Mouse (Mus musculus): Measurements from ENCODE around the gene Ssna1. TPM values are rescaled to one million over a fixed set of nuclear protein-coding genes. Genes with fewer than 3 reads are reported as not detected.
A peak's percentile ranks its signal among the peaks of the same experiment; 100 is the strongest.

Ssna1 gene
- polyA plus RNA-seq, 1 experiment from 2014 or later = 248 TPM

GRCm38 (mm10) chr2:25226864-25227263 is 45.4 kb downstream of the Ssna1 start:
- Histone ChIP-seq H3K9me3 (ENCODE audit: control insufficient read depth, low read length) (no peaks in the 10 kb centered on the region), H3K27me3 (ENCODE audit: control insufficient read depth, insufficient read depth, low read length) (no peaks in the 10 kb centered on the region), H3K4me2 (replicated peaks; ENCODE audit: low read depth, low read length) (no peak overlapping the region), H3K27ac (ENCODE audit: low read depth, low read length) (no peak overlapping the region), H3K4me3 (ENCODE audit: low read depth, low read length) (no peak overlapping the region), H3K4me1 (replicated peaks; ENCODE audit: control insufficient read depth, insufficient read depth, low read length) (peaks cover 5% of the 10 kb centered on the region; the same call in 1 of the 2 replicates), H3K9ac (ENCODE audit: low read depth, low read length) (no peak overlapping the region), H3K36me3 (ENCODE audit: control insufficient read depth, insufficient read depth, low read length) (no peaks in the 10 kb centered on the region)
- no peak for DNase-seq (ENCODE audit: low spot score)
- 79% methylated on average over 5 of the region's 5 CpGs for WGBS
- no peak for ATAC-seq (ENCODE audit: low FRiP score)

DNA sequence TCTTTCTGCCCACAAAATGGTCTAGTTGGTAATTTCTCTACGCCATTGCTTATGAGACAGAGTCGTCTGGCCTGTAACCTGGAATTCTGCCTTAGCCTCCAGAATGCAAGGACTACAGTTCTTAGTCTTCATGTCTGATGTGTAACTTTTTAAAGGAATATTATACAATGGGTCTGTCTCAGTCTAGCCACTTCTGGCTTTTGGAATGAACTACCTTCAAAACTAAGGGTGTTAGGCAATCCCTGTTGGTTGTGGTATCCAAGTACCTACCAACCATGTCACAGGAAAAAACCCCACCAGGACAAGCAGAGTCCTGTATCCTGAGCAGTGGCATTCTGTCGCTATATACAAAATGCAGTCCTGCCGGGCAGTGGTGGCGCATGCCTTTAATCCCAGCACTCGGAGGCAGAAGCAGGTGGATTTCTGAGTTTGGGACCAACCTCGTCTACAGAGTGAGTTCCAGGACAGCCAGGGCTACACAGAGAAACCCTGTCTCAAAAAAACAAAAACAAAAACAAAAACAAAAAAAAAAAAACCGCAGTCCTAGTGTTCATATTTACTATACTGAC is 46.3 kb downstream of the Ssna1 start:
- H3K4me1 ChIP-seq (replicated peaks; ENCODE audit: control insufficient read depth, insufficient read depth, low read length) = peaks cover 5% of the 10 kb centered on the region; the same call in 1 of the 2 replicates
- H3K4me3 ChIP-seq (ENCODE audit: low read depth, low read length) = peak overlapping the region; percentile 37; the same call in 1 of the 2 replicates
- H3K4me2 ChIP-seq (replicated peaks; ENCODE audit: low read depth, low read length) = peak overlapping the region; percentile 33; the same call in 1 of the 2 replicates
- H3K36me3 ChIP-seq (ENCODE audit: control insufficient read depth, insufficient read depth, low read length) = no peaks in the 10 kb centered on the region
- DNase-seq (ENCODE audit: low spot score) (no peak), ATAC-seq (ENCODE audit: low FRiP score) (no peak)
- H3K27me3 ChIP-seq (ENCODE audit: control insufficient read depth, insufficient read depth, low read length) = no peaks in the 10 kb centered on the region
- peak overlapping the region; percentile 54; the same call in 1 of the 2 replicates for H3K9ac ChIP-seq (ENCODE audit: low read depth, low read length)
- H3K27ac ChIP-seq (ENCODE audit: low read depth, low read length) = peak overlapping the region; percentile 94
- H3K9me3 ChIP-seq (ENCODE audit: control insufficient read depth, low read length) = no peaks in the 10 kb centered on the region
- 81% methylated on average over 8 of the region's 8 CpGs for WGBS

DNA sequence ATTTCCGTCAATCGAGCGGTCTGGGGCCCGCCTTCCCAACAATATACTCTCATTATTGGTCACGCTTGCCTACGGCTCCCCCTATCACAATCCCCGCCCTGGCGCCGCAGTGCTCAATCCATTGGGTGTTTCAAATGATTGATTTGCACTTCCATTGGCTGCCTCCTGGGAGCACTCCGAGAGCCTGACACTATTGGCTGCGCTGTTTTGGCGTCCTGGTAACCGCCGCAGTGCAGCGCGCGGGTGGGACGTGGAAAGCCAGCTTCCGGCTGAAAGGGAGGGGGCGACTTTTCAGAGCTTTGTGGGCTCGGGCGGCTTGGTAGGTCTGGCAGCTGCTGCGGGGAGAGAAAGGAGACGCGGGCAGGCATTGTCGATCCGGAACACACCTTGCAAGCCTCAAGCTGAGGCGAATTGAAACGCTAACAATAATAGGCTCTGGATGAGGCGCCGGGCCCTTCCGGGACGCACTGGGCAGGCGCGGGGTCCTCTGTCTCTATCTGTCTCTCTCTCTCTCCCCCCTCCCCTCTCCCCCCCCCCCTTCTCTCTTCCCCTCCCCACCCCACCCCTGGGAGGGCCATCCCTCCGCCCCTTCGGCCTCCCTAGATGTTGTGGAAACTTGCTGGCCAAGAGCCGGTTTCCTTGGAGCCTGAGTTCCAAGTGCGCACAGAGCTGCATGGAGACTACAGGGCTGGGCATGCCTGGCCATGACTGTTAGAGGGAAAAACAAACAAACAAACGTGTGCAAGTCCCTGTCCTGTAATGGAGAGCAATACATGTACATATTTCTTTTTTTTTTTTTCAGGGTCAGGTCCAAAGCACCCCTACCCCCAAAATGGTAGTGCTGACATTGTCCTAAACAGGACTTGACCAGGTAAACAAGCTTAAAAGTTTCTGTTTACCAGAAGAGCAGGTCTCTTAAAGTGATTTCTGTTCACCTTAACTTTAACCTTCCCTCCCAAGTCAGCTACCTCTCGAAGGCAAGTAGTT is 47.2 kb downstream of the Ssna1 start:
- H3K9me3 ChIP-seq (ENCODE audit: control insufficient read depth, low read length) = no peaks in the 10 kb centered on the region
- peak overlapping the region; percentile 94 for H3K27ac ChIP-seq (ENCODE audit: low read depth, low read length)
- no peaks in the 10 kb centered on the region for H3K27me3 ChIP-seq (ENCODE audit: control insufficient read depth, insufficient read depth, low read length)
- ATAC-seq (ENCODE audit: low FRiP score) = peak; percentile 97
- 2% methylated on average over 39 of the region's 41 CpGs for WGBS
- H3K9ac ChIP-seq (ENCODE audit: low read depth, low read length) = peak overlapping the region; percentile 54
- H3K4me2 ChIP-seq (replicated peaks; ENCODE audit: low read depth, low read length) = peak overlapping the region; percentile 33
- peak; percentile 97 for DNase-seq (ENCODE audit: low spot score)
- H3K4me1 ChIP-seq (replicated peaks; ENCODE audit: control insufficient read depth, insufficient read depth, low read length) = peaks cover 5% of the 10 kb centered on the region; the same call in 1 of the 2 replicates
- peak overlapping the region; percentile 85 for H3K4me3 ChIP-seq (ENCODE audit: low read depth, low read length)
- H3K36me3 ChIP-seq (ENCODE audit: control insufficient read depth, insufficient read depth, low read length) = no peaks in the 10 kb centered on the region

DNA sequence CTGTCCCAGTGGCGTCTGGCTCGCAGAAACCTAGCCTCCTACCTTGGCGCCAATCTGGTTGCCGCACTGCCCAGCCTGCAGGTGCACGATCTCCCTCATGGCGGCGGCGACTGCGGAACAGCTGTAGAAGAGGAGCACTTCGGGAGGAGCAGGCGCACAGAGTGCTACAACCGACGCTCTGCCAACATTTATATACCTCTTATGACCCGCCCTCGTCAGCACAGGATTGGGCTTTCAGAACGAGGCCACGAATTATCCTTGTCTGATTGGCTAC is 47.8 kb downstream of the Ssna1 start, which contains the start of gene Tubb4b:
Tubb4b (minus strand) TSS at position 211 of the 274 bp plus-strand sequence.
- 0% methylated on average over 17 of the region's 17 CpGs for WGBS
- H3K36me3 ChIP-seq (ENCODE audit: control insufficient read depth, insufficient read depth, low read length) = no peaks in the 10 kb centered on the region

DNA sequence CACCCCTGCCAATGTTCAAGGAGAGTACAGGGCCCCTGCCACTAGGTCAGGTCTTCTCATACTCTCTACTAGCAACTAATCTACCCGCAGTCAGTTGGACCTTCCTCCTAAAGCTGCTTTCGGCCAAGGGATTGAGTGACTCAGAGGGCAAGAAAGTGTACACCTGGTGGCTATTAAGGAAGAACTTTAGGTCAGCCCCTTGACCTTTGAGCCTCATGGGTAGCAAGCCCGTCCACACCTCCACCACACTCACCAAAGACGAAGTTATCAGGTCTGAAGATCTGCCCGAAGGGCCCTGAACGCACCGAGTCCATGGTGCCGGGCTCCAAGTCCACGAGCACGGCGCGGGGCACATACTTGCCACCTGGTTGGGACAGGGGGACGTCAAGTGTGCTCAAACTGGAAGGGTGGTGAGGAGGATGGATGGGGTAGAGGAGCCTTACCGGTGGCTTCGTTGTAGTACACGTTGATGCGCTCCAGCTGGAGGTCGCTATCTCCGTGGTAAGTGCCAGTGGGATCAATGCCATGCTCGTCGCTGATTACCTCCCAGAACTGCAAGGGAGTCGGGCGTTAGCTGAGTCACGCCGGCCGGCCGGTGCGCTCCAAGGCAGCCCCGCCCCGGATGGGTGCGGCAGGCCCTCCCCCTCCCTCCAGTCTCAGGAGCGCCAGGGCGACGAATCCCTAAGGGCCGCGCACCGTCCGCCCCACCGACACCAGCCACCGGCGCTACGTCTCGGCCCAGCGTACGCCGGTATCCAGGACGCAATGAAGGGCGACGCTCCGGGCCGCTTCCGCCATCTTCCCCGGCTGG is 48.4 kb downstream of the Ssna1 start:
- H3K27ac ChIP-seq (ENCODE audit: low read depth, low read length) = peak overlapping the region; percentile 85
- no peaks in the 10 kb centered on the region for H3K27me3 ChIP-seq (ENCODE audit: control insufficient read depth, insufficient read depth, low read length)
- H3K9ac ChIP-seq (ENCODE audit: low read depth, low read length) = peak overlapping the region; percentile 83
- ATAC-seq (ENCODE audit: low FRiP score) (peak; percentile 39), DNase-seq (ENCODE audit: low spot score) (no peak)
- peak overlapping the region; percentile 85 for H3K4me3 ChIP-seq (ENCODE audit: low read depth, low read length)
- WGBS = 2% methylated on average over 53 of the region's 53 CpGs
- H3K4me1 ChIP-seq (replicated peaks; ENCODE audit: control insufficient read depth, insufficient read depth, low read length) = peaks cover 5% of the 10 kb centered on the region; the same call in 1 of the 2 replicates
- H3K4me2 ChIP-seq (replicated peaks; ENCODE audit: low read depth, low read length) = peak overlapping the region; percentile 92
- H3K9me3 ChIP-seq (ENCODE audit: control insufficient read depth, low read length) = no peaks in the 10 kb centered on the region
- H3K36me3 ChIP-seq (ENCODE audit: control insufficient read depth, insufficient read depth, low read length) = no peaks in the 10 kb centered on the region

More for the DNA sequence above, 47.8 kb downstream of the Ssna1 start, which contains the start of gene Tubb4b:
- Histone ChIP-seq H3K4me2 (replicated peaks; ENCODE audit: low read depth, low read length) (peak within 1 kb of the TSS; percentile 92), H3K27me3 (ENCODE audit: control insufficient read depth, insufficient read depth, low read length) (no peaks in the 10 kb centered on the region), H3K9me3 (ENCODE audit: control insufficient read depth, low read length) (no peaks in the 10 kb centered on the region), H3K27ac (ENCODE audit: low read depth, low read length) (peak within 1 kb of the TSS; percentile 94), H3K4me1 (replicated peaks; ENCODE audit: control insufficient read depth, insufficient read depth, low read length) (peaks cover 5% of the 10 kb centered on the region; the same call in 1 of the 2 replicates), H3K4me3 (ENCODE audit: low read depth, low read length) (peak within 1 kb of the TSS; percentile 85), H3K9ac (ENCODE audit: low read depth, low read length) (peak within 1 kb of the TSS; percentile 83)
- DNase-seq (ENCODE audit: low spot score) = no peak
- no peak for ATAC-seq (ENCODE audit: low FRiP score)

DNA sequence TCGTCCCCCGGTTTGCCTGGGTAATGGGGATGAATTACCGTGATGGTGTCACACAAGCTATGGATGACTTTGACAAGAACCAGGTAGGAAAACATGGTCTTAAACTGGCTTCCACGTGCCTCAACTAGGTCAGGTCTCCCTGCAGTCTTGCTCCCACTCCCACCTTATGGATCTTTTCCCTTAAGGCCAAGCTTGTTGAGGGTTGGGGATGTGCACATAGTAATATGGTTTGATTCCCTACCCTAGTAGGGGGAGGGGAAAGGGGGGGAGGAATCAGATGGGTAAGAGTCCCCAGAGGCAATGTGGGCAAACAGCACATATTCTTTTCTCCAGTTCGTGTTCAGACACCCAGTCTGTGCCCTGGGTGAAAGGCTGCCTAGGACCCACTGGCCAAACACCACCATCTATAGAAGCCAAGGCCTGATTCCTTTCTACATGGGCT is 50.9 kb downstream of the Ssna1 start:
- no peak overlapping the region for H3K4me2 ChIP-seq (replicated peaks; ENCODE audit: low read depth, low read length)
- WGBS = 80% methylated on average over 5 of the region's 5 CpGs
- no peaks in the 10 kb centered on the region for H3K9me3 ChIP-seq (ENCODE audit: control insufficient read depth, low read length)
- H3K27me3 ChIP-seq (ENCODE audit: control insufficient read depth, insufficient read depth, low read length) = no peaks in the 10 kb centered on the region
- no peak overlapping the region for H3K9ac ChIP-seq (ENCODE audit: low read depth, low read length)
- H3K36me3 ChIP-seq (ENCODE audit: control insufficient read depth, insufficient read depth, low read length) = no peaks in the 10 kb centered on the region
- DNase-seq (ENCODE audit: low spot score) (no peak), ATAC-seq (ENCODE audit: low FRiP score) (no peak)
- H3K27ac ChIP-seq (ENCODE audit: low read depth, low read length) = no peak overlapping the region
- no peak overlapping the region for H3K4me3 ChIP-seq (ENCODE audit: low read depth, low read length)
- H3K4me1 ChIP-seq (replicated peaks; ENCODE audit: control insufficient read depth, insufficient read depth, low read length) = peaks cover 2% of the 10 kb centered on the region; the same call in 1 of the 2 replicates

Other genes with a start within 250 kb of the Ssna1 start
- gene Nsmf, start 218.1 kb downstream of the Ssna1 start, polyA plus RNA-seq (2014; fragmentation: Nextera tagmentation; extraction: Ambion mirVana) = 37.6 and 51.1 TPM in 2 replicates
- not detected in 2 replicates for gene Entpd8, start 192.1 kb downstream of the Ssna1 start, polyA plus RNA-seq (2014; fragmentation: Nextera tagmentation; extraction: Ambion mirVana)
- gene Noxa1, start 177.3 kb downstream of the Ssna1 start, polyA plus RNA-seq (2014; fragmentation: Nextera tagmentation; extraction: Ambion mirVana) = not detected in 2 replicates
- 44.6 and 60.5 TPM in 2 replicates for gene Nrarp, start 91.7 kb downstream of the Ssna1 start, polyA plus RNA-seq (2014; fragmentation: Nextera tagmentation; extraction: Ambion mirVana)
- gene Tor4a, start 75.6 kb downstream of the Ssna1 start, polyA plus RNA-seq (2014; fragmentation: Nextera tagmentation; extraction: Ambion mirVana) = 0.94 and 2.4 TPM in 2 replicates
- gene Nelfb, start 60.9 kb downstream of the Ssna1 start, polyA plus RNA-seq (2014; fragmentation: Nextera tagmentation; extraction: Ambion mirVana) = 89.6 and 93.7 TPM in 2 replicates
- not detected in 2 replicates for gene Stpg3, start 57.8 kb downstream of the Ssna1 start, polyA plus RNA-seq (2014; fragmentation: Nextera tagmentation; extraction: Ambion mirVana)
- not detected in 2 replicates for gene Fam166a, start 53.7 kb downstream of the Ssna1 start, polyA plus RNA-seq (2014; fragmentation: Nextera tagmentation; extraction: Ambion mirVana)
- gene Tubb4b, start 47.7 kb downstream of the Ssna1 start, polyA plus RNA-seq (2014; fragmentation: Nextera tagmentation; extraction: Ambion mirVana) = 519 and 526 TPM in 2 replicates
- not detected in 2 replicates for gene Slc34a3, start 38.1 kb downstream of the Ssna1 start, polyA plus RNA-seq (2014; fragmentation: Nextera tagmentation; extraction: Ambion mirVana)
- gene Rnf224, start 35.7 kb downstream of the Ssna1 start, polyA plus RNA-seq (2014; fragmentation: Nextera tagmentation; extraction: Ambion mirVana) = not detected in 2 replicates
- gene Rnf208, start 30.2 kb downstream of the Ssna1 start, polyA plus RNA-seq (2014; fragmentation: Nextera tagmentation; extraction: Ambion mirVana) = 21.7 and 23.9 TPM in 2 replicates
- gene Cysrt1, start 30.0 kb downstream of the Ssna1 start, polyA plus RNA-seq (2014; fragmentation: Nextera tagmentation; extraction: Ambion mirVana) = not detected in 2 replicates
- gene AL732309.1, start 25.6 kb downstream of the Ssna1 start, polyA plus RNA-seq (2014; fragmentation: Nextera tagmentation; extraction: Ambion mirVana) = 4.3 and 4.9 TPM in 2 replicates
- 12.2 and 14.6 TPM in 2 replicates for gene Tmem203, start 17.0 kb downstream of the Ssna1 start, polyA plus RNA-seq (2014; fragmentation: Nextera tagmentation; extraction: Ambion mirVana)
- 4.0 and 4.5 TPM in 2 replicates for gene Tprn, start 9.8 kb downstream of the Ssna1 start, polyA plus RNA-seq (2014; fragmentation: Nextera tagmentation; extraction: Ambion mirVana)
- 107 and 110 TPM in 2 replicates for gene Anapc2, start within 50 bp of the Ssna1 start, polyA plus RNA-seq (2014; fragmentation: Nextera tagmentation; extraction: Ambion mirVana)
- gene Tmem210, start 15.7 kb upstream of the Ssna1 start, polyA plus RNA-seq (2014; fragmentation: Nextera tagmentation; extraction: Ambion mirVana) = not detected in 2 replicates
- gene Lrrc26, start 17.5 kb upstream of the Ssna1 start, polyA plus RNA-seq (2014; fragmentation: Nextera tagmentation; extraction: Ambion mirVana) = not detected in 2 replicates
- gene Grin1, start 46.7 kb upstream of the Ssna1 start, polyA plus RNA-seq (2014; fragmentation: Nextera tagmentation; extraction: Ambion mirVana) = 3.6 and 3.9 TPM in 2 replicates
- 86.7 and 133 TPM in 2 replicates for gene Man1b1, start 59.9 kb upstream of the Ssna1 start, polyA plus RNA-seq (2014; fragmentation: Nextera tagmentation; extraction: Ambion mirVana)
- 13.4 and 21.3 TPM in 2 replicates for gene Dpp7, start 83.9 kb upstream of the Ssna1 start, polyA plus RNA-seq (2014; fragmentation: Nextera tagmentation; extraction: Ambion mirVana)
- 4.1 and 6.5 TPM in 2 replicates for gene Uap1l1, start 93.2 kb upstream of the Ssna1 start, polyA plus RNA-seq (2014; fragmentation: Nextera tagmentation; extraction: Ambion mirVana)
- 41.0 and 45.2 TPM in 2 replicates for gene Sapcd2, start 99.9 kb upstream of the Ssna1 start, polyA plus RNA-seq (2014; fragmentation: Nextera tagmentation; extraction: Ambion mirVana)
- 0.21 TPM in 1 of 2 replicates, not detected in the other for gene Entpd2, start 123.4 kb upstream of the Ssna1 start, polyA plus RNA-seq (2014; fragmentation: Nextera tagmentation; extraction: Ambion mirVana)
- gene Npdc1, start 126.9 kb upstream of the Ssna1 start, polyA plus RNA-seq (2014; fragmentation: Nextera tagmentation; extraction: Ambion mirVana) = 123 and 151 TPM in 2 replicates
- 0.11 TPM in 1 of 2 replicates, not detected in the other for gene Fut7, start 150.8 kb upstream of the Ssna1 start, polyA plus RNA-seq (2014; fragmentation: Nextera tagmentation; extraction: Ambion mirVana)
- gene Abca2, start 156.3 kb upstream of the Ssna1 start, polyA plus RNA-seq (2014; fragmentation: Nextera tagmentation; extraction: Ambion mirVana) = 3.5 and 3.7 TPM in 2 replicates
- 0.57 TPM in 1 of 2 replicates, not detected in the other for gene Clic3, start 184.4 kb upstream of the Ssna1 start, polyA plus RNA-seq (2014; fragmentation: Nextera tagmentation; extraction: Ambion mirVana)
- 27.6 and 28.0 TPM in 2 replicates for gene Paxx, start 188.7 kb upstream of the Ssna1 start, polyA plus RNA-seq (2014; fragmentation: Nextera tagmentation; extraction: Ambion mirVana)
- gene Ptgds, start 197.6 kb upstream of the Ssna1 start, polyA plus RNA-seq (2014; fragmentation: Nextera tagmentation; extraction: Ambion mirVana) = 0.39 and 0.64 TPM in 2 replicates
- gene Lcn12, start 221.5 kb upstream of the Ssna1 start, polyA plus RNA-seq (2014; fragmentation: Nextera tagmentation; extraction: Ambion mirVana) = not detected in 2 replicates
- gene Fbxw5, start 228.3 kb upstream of the Ssna1 start, polyA plus RNA-seq (2014; fragmentation: Nextera tagmentation; extraction: Ambion mirVana) = 64.2 and 75.3 TPM in 2 replicates
- 4.0 and 6.1 TPM in 2 replicates for gene C8g, start 229.3 kb upstream of the Ssna1 start, polyA plus RNA-seq (2014; fragmentation: Nextera tagmentation; extraction: Ambion mirVana)

All from hindbrain, embryonic 11.5 days (tissue).